Mouse (Mus musculus) retina, postnatal 1 day (tissue): ENCODE measurements at regions not wholly inside any gene's neighbourhood (a gene's known extent, or its start where the extent isn't known, plus 50 kb on each side); places are given as distances from the start of the nearest gene placed in this dataset.

Experiments
- DNase-seq: peaks from one replicate; pipeline ENCODE4 v3.0.0-alpha.2; 2012

DNA sequence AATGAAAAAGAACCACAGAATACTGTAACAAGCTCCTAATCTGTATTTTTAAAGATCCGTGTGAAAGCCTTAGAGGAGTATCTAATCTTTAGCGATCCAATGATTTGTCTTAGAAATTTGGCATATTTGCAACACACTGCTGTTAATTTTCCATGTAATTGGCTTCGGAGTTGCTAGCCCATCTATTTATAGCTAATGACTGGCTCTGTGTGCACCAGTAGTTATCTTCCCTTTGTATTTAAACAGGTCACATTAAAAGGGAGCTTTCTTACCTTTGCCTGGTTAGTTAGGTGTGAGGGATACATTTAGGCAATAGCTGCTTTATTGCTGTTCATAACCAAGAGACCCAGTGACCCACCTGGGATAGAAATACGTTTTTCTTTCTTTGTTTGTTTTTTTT, 256.3 kb upstream of the Mme start:
- no peak for DNase-seq

DNA sequence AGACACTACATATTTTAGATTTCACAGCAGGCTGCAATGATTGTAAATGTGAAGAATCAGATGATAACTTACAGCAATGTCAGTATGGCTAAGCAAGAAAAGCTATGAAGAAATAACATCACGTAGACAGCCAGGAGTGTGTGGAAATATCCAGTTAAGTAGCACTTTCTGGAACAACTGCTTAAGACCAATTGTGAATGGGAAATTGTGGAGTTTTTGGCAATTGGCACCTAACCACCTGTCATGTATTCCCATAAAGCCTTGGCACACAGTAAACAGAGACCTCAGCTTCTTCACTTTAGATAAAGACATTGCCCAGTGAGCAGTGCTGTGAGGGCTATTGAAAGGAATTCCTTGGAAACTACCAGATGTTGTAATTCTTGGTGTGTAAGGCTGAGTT, 264.4 kb upstream of the Mme start:
- DNase-seq, result no peak

- DNase-seq, result no peak
Observed at GRCm38 (mm10) chr3:62963244-62963643, 278.1 kb upstream of the Mme start.

DNA sequence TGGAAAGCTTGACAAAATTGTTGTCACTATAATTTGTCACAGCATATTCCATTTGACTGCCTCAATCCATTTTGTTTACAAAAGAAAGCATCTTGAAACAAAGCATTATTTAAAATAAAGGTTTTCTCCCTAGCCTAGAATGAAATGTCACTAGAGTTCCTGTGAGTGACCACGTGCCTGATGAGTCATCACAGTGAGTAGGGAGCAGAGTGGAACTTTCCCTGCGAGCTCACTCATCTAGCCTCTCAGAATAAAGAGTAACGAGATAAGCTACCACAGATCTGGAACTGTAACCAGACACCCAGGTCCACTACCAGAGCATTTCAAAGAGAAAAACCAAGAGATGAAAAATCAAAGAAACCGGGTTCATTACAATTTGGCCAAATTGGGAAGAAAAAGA, 278.7 kb upstream of the Mme start:
- no peak for DNase-seq

DNA sequence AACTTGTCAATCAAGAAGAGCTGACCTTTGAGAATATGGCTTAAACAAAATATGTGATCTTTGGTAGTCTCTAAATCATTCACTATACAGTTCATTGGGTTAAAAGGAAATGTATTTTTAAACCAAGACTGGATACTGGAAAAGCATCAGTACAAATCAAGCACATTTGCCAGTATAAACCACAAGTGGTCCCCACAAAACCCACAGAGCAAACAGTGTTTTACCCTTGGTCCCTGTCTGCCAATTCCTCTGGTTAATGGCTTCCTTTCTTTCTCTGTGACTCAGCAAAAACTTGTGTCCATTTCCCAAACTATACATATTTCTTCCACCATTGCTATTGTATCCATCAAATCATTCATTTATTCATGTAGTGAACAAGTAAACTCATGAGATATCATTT, 296.0 kb upstream of the Mme start:
- DNase-seq, result no peak

DNA sequence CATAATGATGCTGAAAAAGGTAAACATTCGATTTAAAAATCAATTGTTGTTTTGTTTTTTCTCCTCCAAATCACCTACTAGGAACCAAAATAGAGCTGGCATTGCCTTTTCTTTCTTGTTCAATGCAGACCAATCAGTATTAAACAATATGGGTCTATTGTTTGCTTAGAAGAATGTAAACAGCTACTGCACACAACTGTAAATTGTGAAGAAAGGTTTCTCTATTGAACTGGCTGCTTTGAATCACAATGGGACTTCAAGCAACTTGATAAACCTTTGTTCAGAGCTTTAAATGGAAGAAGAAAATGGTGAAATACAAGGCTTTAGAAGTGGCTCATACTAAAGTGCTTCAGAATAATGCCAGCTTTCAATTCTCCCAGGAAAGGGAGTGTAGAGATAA, 302.7 kb upstream of the Mme start:
- DNase-seq, result peak; percentile 34

- peak; percentile 33 for DNase-seq
Observed at GRCm38 (mm10) chr3:62924441-62924840, 316.9 kb upstream of the Mme start.

- DNase-seq, result no peak
Observed at GRCm38 (mm10) chr3:62916899-62917298, 312.0 kb upstream of the Gpr149 start.

DNA sequence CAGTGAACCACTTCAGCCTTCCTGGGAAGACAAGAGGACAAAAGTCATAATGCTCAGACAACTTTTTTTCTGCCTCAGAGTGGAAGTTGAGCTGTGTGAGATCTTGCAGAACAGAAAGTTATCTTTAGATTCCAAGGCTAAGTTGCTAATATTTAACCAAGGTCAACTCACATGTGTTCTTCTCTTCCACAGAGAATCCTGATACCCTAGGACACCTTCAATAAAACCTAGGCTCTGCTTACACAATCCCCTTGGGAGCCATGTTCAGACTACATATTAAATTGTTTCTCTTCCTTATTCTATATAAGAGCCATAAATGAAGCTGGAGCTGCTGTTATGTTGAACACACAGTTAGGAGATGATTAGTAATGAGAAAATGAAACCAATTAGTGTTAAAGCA, 280.2 kb upstream of the Gpr149 start:
- DNase-seq, result no peak

- no peak for DNase-seq
Observed at GRCm38 (mm10) chr3:62882310-62883073, 277.6 kb upstream of the Gpr149 start.

- peak; percentile 50 for DNase-seq
Observed at GRCm38 (mm10) chr3:62860731-62861130, 255.8 kb upstream of the Gpr149 start.

DNA sequence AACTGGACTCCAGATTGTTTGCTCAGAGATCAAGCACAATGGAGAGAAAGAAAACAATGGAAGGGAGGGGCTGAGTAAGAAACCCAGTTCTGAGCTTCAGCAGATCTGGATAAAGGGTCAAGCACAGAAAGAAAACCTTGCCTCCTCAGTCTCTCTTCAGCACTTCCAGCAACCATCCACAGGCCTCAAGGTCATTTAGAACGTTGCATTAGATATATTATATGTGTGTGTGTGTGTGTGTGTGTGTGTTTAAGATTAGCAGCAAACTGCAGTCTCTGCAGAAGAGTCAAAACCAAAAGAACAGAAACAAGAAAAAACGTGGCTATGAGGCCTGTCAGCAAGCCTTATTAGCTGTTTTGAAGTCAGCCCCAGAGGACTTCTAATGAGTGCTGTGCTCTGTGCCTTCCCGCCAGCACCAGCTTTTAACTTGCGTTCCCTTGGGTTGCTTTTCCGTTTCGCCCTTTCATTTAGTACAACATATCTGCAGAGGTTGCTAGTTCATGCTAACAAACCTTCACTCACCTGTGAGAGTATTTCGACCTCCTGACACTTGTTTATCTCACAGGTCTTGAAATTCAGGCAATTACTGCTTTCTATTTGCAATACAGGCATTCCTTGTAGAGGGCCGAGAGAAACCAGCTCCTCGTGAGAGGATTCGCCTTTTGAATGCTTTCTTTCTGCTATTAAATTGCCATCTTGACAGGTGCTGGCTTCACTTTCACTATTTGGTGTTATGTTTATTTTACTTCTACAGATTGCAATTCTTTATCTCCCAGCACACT, 230.9 kb upstream of the Gpr149 start:
- peak; percentile 0 for DNase-seq

GRCm38 (mm10) chr3:62823892-62824291, 219.0 kb upstream of the Gpr149 start:
- no peak for DNase-seq

DNA sequence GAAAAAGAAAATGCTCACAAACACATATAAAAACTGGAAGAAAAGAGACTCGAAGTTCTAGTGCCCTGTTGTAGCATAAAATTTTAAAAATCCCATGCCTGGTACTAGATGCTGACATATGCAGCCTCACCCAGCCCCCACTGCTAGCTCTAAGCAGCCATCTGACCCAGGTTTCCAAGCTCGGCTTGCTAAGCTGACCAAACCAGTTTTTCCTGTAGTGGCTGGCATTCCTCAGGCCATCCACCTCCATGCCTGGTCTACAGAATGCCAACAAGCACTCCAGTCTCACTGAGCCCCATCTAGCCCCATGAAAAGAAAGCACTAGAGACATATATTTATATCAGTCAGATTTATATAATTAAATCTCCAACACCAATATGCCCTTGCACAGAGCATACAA, 196.1 kb upstream of the Gpr149 start:
- no peak for DNase-seq

DNA sequence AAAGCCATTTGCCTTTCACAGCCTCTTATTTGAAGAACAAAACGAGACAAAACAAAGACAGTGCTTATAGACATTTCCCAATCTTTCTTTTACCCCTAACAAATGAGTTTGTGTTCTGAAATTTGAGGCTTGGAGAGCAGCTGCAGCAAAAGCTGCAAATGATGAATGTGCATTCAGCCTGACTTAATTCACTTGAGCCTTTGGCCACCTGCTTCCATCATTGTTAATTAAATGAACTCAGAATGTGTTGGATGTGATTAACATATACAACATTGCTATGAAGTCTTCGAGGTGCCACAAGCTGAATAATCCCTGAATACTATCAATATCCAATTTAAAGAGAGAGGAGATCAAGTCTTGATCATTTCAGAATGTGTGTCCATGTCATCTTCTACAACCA, 181.3 kb upstream of the Gpr149 start:
- DNase-seq, result peak; percentile 89
